Mouse (Mus musculus) G1E (cell line): ENCODE measurements around the gene Anp32b.

ENCODE experiments used
- CTCF ChIP-seq: IDR thresholded peaks from 2 replicates; pipeline ENCODE4 v1.5.1; 2012; ENCODE audit warnings: low read depth, low read length, inconsistent platforms, mixed read lengths
- GATA1 ChIP-seq: IDR thresholded peaks from 2 replicates; pipeline ENCODE4 v1.6.1; 2012; ENCODE audit warnings: borderline replicate concordance, low read length, inconsistent platforms, mixed read lengths
- GATA2 ChIP-seq: IDR thresholded peaks from 2 replicates; pipeline ENCODE4 v1.6.1; 2012; ENCODE audit warnings: low read depth, low read length, inconsistent platforms, borderline replicate concordance
- POLR2AphosphoS5 ChIP-seq: IDR thresholded peaks from 2 replicates; pipeline ENCODE4 v1.6.1; 2012; ENCODE audit warnings: low read depth, low read length, inconsistent platforms; ENCODE audit not compliant: insufficient replicate concordance
- TAL1 ChIP-seq: conservative IDR thresholded peaks from 2 replicates; pipeline ENCODE4 v1.6.1; 2012; ENCODE audit warnings: low read depth, low read length, inconsistent platforms, mixed read lengths

GRCm38 (mm10) chr4:46465740-46466139 is 15.0 kb downstream of the Anp32b start:
- TF ChIP-seq CTCF (no peak), POLR2AphosphoS5 (no peak), GATA1 (no peak), TAL1 (no peak), GATA2 (no peak)
